Mouse (Mus musculus): Measurements from ENCODE around the gene Sp110.
"Not testable (repeated sequence)": the region's sequence is repeated elsewhere in the genome, so short reads cannot be mapped to it uniquely, and the experiment has no call there.

The Sp110 gene

GRCm38 (mm10) chr1:85546442-85546841 lies 52.2 kb downstream of the Sp110 start:
- not testable (repeated sequence) for DNase-seq (ENCODE audit: low spot score)

- DNase-seq (ENCODE audit: low spot score) = not testable (repeated sequence)
These were observed 54.8 kb downstream of the Sp110 start for GRCm38 (mm10) chr1:85543818-85544217.

DNA sequence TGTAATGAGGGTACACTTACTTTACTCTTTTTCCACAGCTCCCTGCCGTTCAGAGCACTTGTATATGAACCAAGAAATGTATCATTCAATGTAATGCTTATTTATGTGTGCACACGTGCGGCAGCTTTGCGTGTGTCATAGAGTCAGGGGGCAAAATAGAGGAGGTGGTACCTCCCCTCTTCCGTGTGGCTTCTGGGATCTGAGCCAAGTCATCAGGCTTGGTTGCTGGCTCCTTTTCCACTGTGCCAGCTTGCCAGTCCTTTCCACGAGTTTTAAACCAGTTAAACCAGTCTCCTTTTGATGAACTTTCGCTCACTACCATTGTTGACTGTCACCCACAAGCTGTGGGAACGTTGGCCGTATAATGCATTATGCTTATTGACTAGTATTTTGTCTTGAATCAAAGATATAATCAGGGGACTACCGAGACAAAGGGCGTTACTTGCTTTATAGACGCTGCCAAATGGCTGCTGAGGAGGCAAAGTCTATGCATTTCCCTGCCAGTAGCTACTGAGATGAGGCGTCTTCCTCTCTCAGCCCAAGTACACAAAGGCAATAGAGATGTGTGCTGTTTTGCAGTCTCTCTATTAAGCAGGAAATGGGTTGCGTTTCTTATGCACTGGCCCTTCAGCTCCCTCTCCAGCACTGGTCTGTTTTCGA lies 70.0 kb downstream of the Sp110 start:
- not testable (repeated sequence) for DNase-seq (ENCODE audit: low spot score)

Measured in urinary bladder, postnatal 10 days (tissue).